Mouse (Mus musculus) midbrain, embryonic 10.5 days (tissue): ENCODE results near the gene Phactr3. TPM values are rescaled to one million over a fixed set of nuclear protein-coding genes. Genes with fewer than 3 reads are reported as not detected.
A peak's percentile ranks its signal among the peaks of the same experiment; 100 is the strongest.
"Not testable (repeated sequence)": the region's sequence is repeated elsewhere in the genome, so short reads cannot be mapped to it uniquely, and the experiment has no call there.

Source experiments
- DNase-seq: peaks from one replicate; pipeline ENCODE4 v3.0.0-alpha.2; 2017; ENCODE audit warnings: low spot score
- H3K27ac ChIP-seq: fragments of 300-500 bp; sonication (generic); replicated peaks from 2 replicates; pipeline ENCODE4 v1.5.1; 2016; ENCODE audit warnings: mild to moderate bottlenecking
- H3K27me3 ChIP-seq: fragments of 300-500 bp; sonication (generic); 2 replicates; pipeline ENCODE4 v1.6.1; 2016; ENCODE audit warnings: low read depth, mild to moderate bottlenecking; ENCODE audit not compliant: poor library complexity, severe bottlenecking
- H3K36me3 ChIP-seq: fragments of 300-500 bp; sonication (generic); 2 replicates; pipeline ENCODE4 v1.6.1; 2016; ENCODE audit warnings: mild to moderate bottlenecking, moderate library complexity
- H3K4me1 ChIP-seq: fragments of 300-500 bp; sonication (generic); 2 replicates; pipeline ENCODE4 v1.6.1; 2016
- H3K4me3 ChIP-seq: fragments of 300-500 bp; sonication (generic); 2 replicates; pipeline ENCODE4 v1.5.1; 2016; ENCODE audit warnings: mild to moderate bottlenecking, moderate library complexity
- H3K9me3 ChIP-seq: fragments of 300-500 bp; sonication (generic); replicated peaks from 2 replicates; pipeline ENCODE4 v1.6.1; 2016; ENCODE audit warnings: mild to moderate bottlenecking
- WGBS: fragments of 180-500 bp; shearing (Covaris S2); methylation state at CpG from one replicate; pipeline ENCODE4 v1.1.7; 2016; 5-methylcytosine and 5-hydroxymethylcytosine counted together
- polyA plus RNA-seq: library from polyadenylated mRNA; unstranded; fragments of >200 nt; fragmentation: Nextera tagmentation; extraction: Ambion mirVana; gene quantifications from 2 replicates; pipeline ENCODE4 v1.2.1, GENCODE M21; 2016

Phactr3 gene
- polyA plus RNA-seq, 1 experiment from 2014 or later, result 5.8 TPM

- peak; percentile 82 for DNase-seq
- no peaks in the 10 kb centered on the region for H3K27me3 ChIP-seq
- H3K9me3 ChIP-seq, result no peaks in the 10 kb centered on the region
- peak overlapping the region; percentile 22 for H3K4me3 ChIP-seq
- H3K36me3 ChIP-seq, result no peaks in the 10 kb centered on the region
- 18% methylated on average over 12 of the region's 12 CpGs for WGBS
- H3K27ac ChIP-seq, result peak overlapping the region; percentile 43; the same call in 1 of the 2 replicates
- peaks cover 13% of the 10 kb centered on the region for H3K4me1 ChIP-seq
Measured at GRCm38 (mm10) chr2:178327466-178328040, 208.8 kb downstream of the Phactr3 start.

- H3K36me3 ChIP-seq, result no peaks in the 10 kb centered on the region
- no peaks in the 10 kb centered on the region for H3K27me3 ChIP-seq
- WGBS, result 88% methylated on average over 5 of the region's 5 CpGs
- no peak for DNase-seq
- no peaks in the 10 kb centered on the region for H3K9me3 ChIP-seq
- H3K27ac ChIP-seq, result no peak overlapping the region
- no peak overlapping the region for H3K4me3 ChIP-seq
- peaks cover 13% of the 10 kb centered on the region for H3K4me1 ChIP-seq
Measured at GRCm38 (mm10) chr2:178329551-178329950, 210.8 kb downstream of the Phactr3 start.

- H3K4me1 ChIP-seq, result peaks cover 13% of the 10 kb centered on the region
- H3K27me3 ChIP-seq, result no peaks in the 10 kb centered on the region
- H3K4me3 ChIP-seq, result no peak overlapping the region
- no peak for DNase-seq
- no peaks in the 10 kb centered on the region for H3K9me3 ChIP-seq
- H3K36me3 ChIP-seq, result no peaks in the 10 kb centered on the region
- no peak overlapping the region for H3K27ac ChIP-seq
- 76% methylated on average over 1 of the region's 1 CpGs for WGBS
Measured at GRCm38 (mm10) chr2:178329986-178330385, 211.2 kb downstream of the Phactr3 start.

GRCm38 (mm10) chr2:178337878-178338277 lies 219.1 kb downstream of the Phactr3 start:
- DNase-seq, result no peak

GRCm38 (mm10) chr2:178339044-178339443 lies 220.3 kb downstream of the Phactr3 start:
- no peak overlapping the region for H3K4me3 ChIP-seq
- no peaks in the 10 kb centered on the region for H3K4me1 ChIP-seq
- no peaks in the 10 kb centered on the region for H3K9me3 ChIP-seq
- no peak for DNase-seq
- no peaks in the 10 kb centered on the region for H3K36me3 ChIP-seq
- H3K27me3 ChIP-seq, result no peaks in the 10 kb centered on the region
- H3K27ac ChIP-seq, result no peak overlapping the region
- 0% methylated on average over 2 of the region's 2 CpGs for WGBS

More at GRCm38 (mm10) chr2:178337878-178338277, 219.1 kb downstream of the Phactr3 start:
- Histone ChIP-seq H3K27ac (no peak overlapping the region), H3K4me1 (no peaks in the 10 kb centered on the region), H3K9me3 (no peaks in the 10 kb centered on the region), H3K4me3 (no peak overlapping the region), H3K36me3 (no peaks in the 10 kb centered on the region), H3K27me3 (no peaks in the 10 kb centered on the region)
- 49% methylated on average over 1 of the region's 1 CpGs for WGBS

- not testable (repeated sequence) for H3K4me3 ChIP-seq, H3K27me3 ChIP-seq, DNase-seq, H3K36me3 ChIP-seq, H3K27ac ChIP-seq, H3K4me1 ChIP-seq, H3K9me3 ChIP-seq
Measured at GRCm38 (mm10) chr2:178342105-178342504, 223.3 kb downstream of the Phactr3 start.

GRCm38 (mm10) chr2:178342597-178342996 lies 223.8 kb downstream of the Phactr3 start:
- WGBS, result 84% methylated on average over 4 of the region's 4 CpGs
- H3K36me3 ChIP-seq, result no peaks in the 10 kb centered on the region
- H3K27ac ChIP-seq, result no peak overlapping the region
- no peaks in the 10 kb centered on the region for H3K27me3 ChIP-seq
- H3K9me3 ChIP-seq, result no peaks in the 10 kb centered on the region
- no peak for DNase-seq
- H3K4me1 ChIP-seq, result no peaks in the 10 kb centered on the region
- H3K4me3 ChIP-seq, result no peak overlapping the region

Other genes starting within 250 kb of the Phactr3 start
- 2.3 and 2.9 TPM in 2 replicates for gene Gm14327, start 221.9 kb upstream of the Phactr3 start, polyA plus RNA-seq
- gene Zfp972, start 193.4 kb upstream of the Phactr3 start, polyA plus RNA-seq, result not detected in 2 replicates
- gene Gm14326, start 161.7 kb upstream of the Phactr3 start, polyA plus RNA-seq, result 18.2 and 19.5 TPM in 2 replicates
- 13.3 and 14.7 TPM in 2 replicates for gene Zfp971, start 95.7 kb upstream of the Phactr3 start, polyA plus RNA-seq
- gene Zfp931, start 40.5 kb upstream of the Phactr3 start, polyA plus RNA-seq, result 17.6 and 18.0 TPM in 2 replicates